In the genomic region with DNA sequence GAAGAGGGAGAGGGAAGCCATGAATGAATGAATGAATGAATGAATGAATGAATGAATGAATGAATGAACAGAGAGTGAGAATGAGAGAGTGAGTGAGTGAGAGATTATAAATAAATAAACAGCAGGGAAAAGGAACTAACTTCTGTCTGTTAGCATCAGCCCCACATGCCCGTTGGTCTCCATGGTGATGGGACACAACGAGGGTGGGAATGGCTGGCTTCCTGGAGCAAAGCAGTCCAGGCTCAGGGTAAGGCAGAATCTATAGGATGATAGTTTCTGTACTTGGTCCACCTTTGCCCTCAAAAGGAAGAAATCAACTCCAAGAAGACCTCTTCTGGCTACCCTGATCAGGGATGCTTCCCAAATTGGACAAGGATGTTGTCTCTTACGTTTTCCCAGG, we compare ENCODE assay signal across 23 mouse cellular contexts.
A peak's percentile ranks its signal among the peaks of the same experiment; 100 is the strongest.
DNase-seq lines count a peak whose midpoint lies in the region; ATAC-seq and TF ChIP-seq lines count a peak whose summit lies in the region.
"Had no signal": no experiment of that assay in that cellular context is flagged by ENCODE, and none has a peak within 500 bp of the region (broad histone marks: within the 10 kb centered on the region; RNA-seq: fewer than 3 reads in every experiment).

No protein-coding gene starts in this region.

- no peak for DNase-seq in hindbrain, embryonic 14.5 days (ENCODE audit: low spot score)
- DNase-seq in midbrain, embryonic 11.5 days (ENCODE audit: low spot score, missing footprints) = no peak
- peak; percentile 24 for DNase-seq in embryo, embryonic 10.5 days (ENCODE audit: low spot score)
- DNase-seq in midbrain, embryonic 14.5 days = peak; percentile 35
- DNase-seq in lung, adult 2 months = no peak
- DNase-seq: adrenal gland, postnatal 36 days; cerebellum, adult 11-12 months; cerebellum, postnatal 10 days; gastrocnemius, postnatal 36 days; heart, adult 2 months; heart, postnatal 14 days; kidney, postnatal 25 days; liver, embryonic 13.5 days; lung, embryonic 14.5 days; thymus, adult 2 months had no signal

- TF ChIP-seq CTCF in lung, adult 2 months (IDR thresholded peaks at IDR 0.05; ENCODE audit: insufficient read depth, low read length) = no peak

- H3K4me2 ChIP-seq in hindbrain, embryonic 14.5 days (replicated peaks) = no peak overlapping the region
- H3K4me2 ChIP-seq in hindbrain, embryonic 12.5 days (replicated peaks) = no peak overlapping the region
- no peak overlapping the region for H3K4me2 ChIP-seq in midbrain, embryonic 11.5 days
- no peak overlapping the region for H3K4me2 ChIP-seq in midbrain, embryonic 16.5 days (ENCODE audit: low read length)
- H3K4me2 ChIP-seq in midbrain, embryonic 14.5 days (ENCODE audit: low read length) = no peak overlapping the region
- H3K4me2 ChIP-seq: forebrain, embryonic 13.5 days; heart, embryonic 13.5 days; liver, embryonic 13.5 days; lung, embryonic 14.5 days; stomach, embryonic 15.5 days had no signal

- no peak overlapping the region for H3K4me3 ChIP-seq in hindbrain, embryonic 14.5 days (replicated peaks; ENCODE audit: low read length)
- H3K4me3 ChIP-seq in hindbrain, embryonic 12.5 days = no peak overlapping the region
- H3K4me3 ChIP-seq in midbrain, embryonic 11.5 days (ENCODE audit: low read depth, low read length) = no peak overlapping the region
- no peak overlapping the region for H3K4me3 ChIP-seq in midbrain, embryonic 16.5 days (ENCODE audit: low read depth, low read length)
- no peak overlapping the region for H3K4me3 ChIP-seq in midbrain, embryonic 14.5 days (replicated peaks; ENCODE audit: low read depth, low read length)
- no peak overlapping the region for H3K4me3 ChIP-seq in lung, adult 2 months (replicated peaks; ENCODE audit: extremely low read depth, low read depth, low read length)
- H3K4me3 ChIP-seq: forebrain, embryonic 13.5 days; heart, adult 2 months; heart, embryonic 13.5 days; left cerebral cortex, adult 2 months; liver, embryonic 13.5 days; megakaryocyte, embryonic 14.5 days; stomach, embryonic 15.5 days had no signal

- no peak overlapping the region for H3K27ac ChIP-seq in hindbrain, embryonic 14.5 days
- no peak overlapping the region for H3K27ac ChIP-seq in hindbrain, embryonic 12.5 days
- H3K27ac ChIP-seq in midbrain, embryonic 11.5 days (ENCODE audit: low read depth, low read length) = no peak overlapping the region
- no peak overlapping the region for H3K27ac ChIP-seq in midbrain, embryonic 16.5 days (ENCODE audit: low read length)
- no peak overlapping the region for H3K27ac ChIP-seq in midbrain, embryonic 14.5 days (replicated peaks; ENCODE audit: low read depth, low read length)
- H3K27ac ChIP-seq: forebrain, embryonic 13.5 days; heart, adult 2 months; heart, embryonic 13.5 days; left cerebral cortex, adult 2 months; liver, embryonic 13.5 days; stomach, embryonic 15.5 days had no signal

- peaks cover 2% of the 10 kb centered on the region for H3K27me3 ChIP-seq in hindbrain, embryonic 14.5 days (ENCODE audit: control insufficient read depth, insufficient read depth, low read length)
- peaks cover 24% of the 10 kb centered on the region for H3K27me3 ChIP-seq in hindbrain, embryonic 12.5 days
- no peaks in the 10 kb centered on the region for H3K27me3 ChIP-seq in midbrain, embryonic 11.5 days (ENCODE audit: control insufficient read depth, insufficient read depth, low read length)
- H3K27me3 ChIP-seq in midbrain, embryonic 16.5 days (ENCODE audit: control insufficient read depth, insufficient read depth, low read depth, low read length) = no peaks in the 10 kb centered on the region
- H3K27me3 ChIP-seq in midbrain, embryonic 14.5 days (ENCODE audit: control insufficient read depth, insufficient read depth, low read length) = no peaks in the 10 kb centered on the region
- H3K27me3 ChIP-seq: heart, embryonic 13.5 days; liver, embryonic 13.5 days; megakaryocyte, embryonic 14.5 days; stomach, embryonic 15.5 days had no signal

- no peaks in the 10 kb centered on the region for H3K36me3 ChIP-seq in hindbrain, embryonic 14.5 days (replicated peaks; ENCODE audit: control insufficient read depth, insufficient read depth)
- H3K36me3 ChIP-seq in hindbrain, embryonic 12.5 days = no peaks in the 10 kb centered on the region
- no peaks in the 10 kb centered on the region for H3K36me3 ChIP-seq in midbrain, embryonic 11.5 days (ENCODE audit: control insufficient read depth, insufficient read depth, low read length)
- H3K36me3 ChIP-seq in midbrain, embryonic 16.5 days (ENCODE audit: control insufficient read depth, insufficient read depth, low read length) = no peaks in the 10 kb centered on the region
- H3K36me3 ChIP-seq in midbrain, embryonic 14.5 days (ENCODE audit: control insufficient read depth, insufficient read depth, low read length) = no peaks in the 10 kb centered on the region
- H3K36me3 ChIP-seq: heart, embryonic 13.5 days; liver, embryonic 13.5 days; stomach, embryonic 15.5 days had no signal

- TF ChIP-seq POLR2A in lung, adult 2 months (IDR thresholded peaks at IDR 0.05; ENCODE audit: borderline replicate concordance, extremely low read depth, low read depth, low read length) = no peak

- no peaks in the 10 kb centered on the region for H3K4me1 ChIP-seq in hindbrain, embryonic 14.5 days (replicated peaks; ENCODE audit: control insufficient read depth, insufficient read depth, low read length)
- H3K4me1 ChIP-seq in hindbrain, embryonic 12.5 days = peaks cover 3% of the 10 kb centered on the region
- H3K4me1 ChIP-seq in midbrain, embryonic 11.5 days (ENCODE audit: control insufficient read depth, insufficient read depth, low read length) = peaks cover 7% of the 10 kb centered on the region; the same call in 1 of the 2 replicates
- H3K4me1 ChIP-seq in midbrain, embryonic 16.5 days (ENCODE audit: control insufficient read depth, insufficient read depth, low read length) = no peaks in the 10 kb centered on the region
- H3K4me1 ChIP-seq in midbrain, embryonic 14.5 days (ENCODE audit: control insufficient read depth, insufficient read depth, low read length) = no peaks in the 10 kb centered on the region
- H3K4me1 ChIP-seq in lung, adult 2 months (ENCODE audit: control insufficient read depth, insufficient read depth, low read length) = no peaks in the 10 kb centered on the region
- H3K4me1 ChIP-seq: heart, embryonic 13.5 days; liver, embryonic 13.5 days; megakaryocyte, embryonic 14.5 days; stomach, embryonic 15.5 days had no signal

- no peaks in the 10 kb centered on the region for H3K9me3 ChIP-seq in hindbrain, embryonic 14.5 days (ENCODE audit: control insufficient read depth, low read length)
- H3K9me3 ChIP-seq in hindbrain, embryonic 12.5 days (replicated peaks) = no peaks in the 10 kb centered on the region
- H3K9me3 ChIP-seq in midbrain, embryonic 11.5 days (ENCODE audit: control insufficient read depth, low read length) = no peaks in the 10 kb centered on the region
- no peaks in the 10 kb centered on the region for H3K9me3 ChIP-seq in midbrain, embryonic 16.5 days (replicated peaks; ENCODE audit: control insufficient read depth, low read length, poor library complexity, severe bottlenecking)
- H3K9me3 ChIP-seq in midbrain, embryonic 14.5 days (ENCODE audit: control insufficient read depth, low read length) = no peaks in the 10 kb centered on the region
- H3K9me3 ChIP-seq: forebrain, embryonic 13.5 days; heart, embryonic 13.5 days; liver, embryonic 13.5 days; stomach, embryonic 15.5 days had no signal

- WGBS in hindbrain, embryonic 14.5 days = 25% methylated on average over 3 of the region's 3 CpGs
- WGBS in hindbrain, embryonic 12.5 days = 37% methylated on average over 3 of the region's 3 CpGs
- WGBS in midbrain, embryonic 11.5 days = 24% methylated on average over 3 of the region's 3 CpGs
- WGBS in midbrain, embryonic 16.5 days = 23% methylated on average over 3 of the region's 3 CpGs
- 23% methylated on average over 3 of the region's 3 CpGs for WGBS in midbrain, embryonic 14.5 days
- 42% methylated on average over 3 of the region's 3 CpGs for WGBS in lung, adult 2 months

- H3K9ac ChIP-seq in hindbrain, embryonic 14.5 days = no peak overlapping the region
- H3K9ac ChIP-seq in hindbrain, embryonic 12.5 days = no peak overlapping the region
- H3K9ac ChIP-seq in midbrain, embryonic 11.5 days (ENCODE audit: low read length) = no peak overlapping the region
- H3K9ac ChIP-seq in midbrain, embryonic 16.5 days (ENCODE audit: low read depth, low read length) = no peak overlapping the region
- no peak overlapping the region for H3K9ac ChIP-seq in midbrain, embryonic 14.5 days (replicated peaks; ENCODE audit: low read length)
- H3K9ac ChIP-seq: forebrain, embryonic 13.5 days; heart, embryonic 13.5 days; liver, embryonic 13.5 days; lung, embryonic 14.5 days; stomach, embryonic 15.5 days had no signal

- ATAC-seq in hindbrain, embryonic 14.5 days (ENCODE audit: low FRiP score) = peak; percentile 65; the same call in 1 of the 2 replicates
- no peak; the same call in 1 of the 2 replicates for ATAC-seq in hindbrain, embryonic 12.5 days (ENCODE audit: low FRiP score)
- peak; percentile 61; the same call in 1 of the 2 replicates for ATAC-seq in midbrain, embryonic 11.5 days (ENCODE audit: low FRiP score)
- ATAC-seq in midbrain, embryonic 16.5 days = no peak
- no peak for ATAC-seq in midbrain, embryonic 14.5 days (ENCODE audit: low FRiP score, low TSS enrichment)
- ATAC-seq: forebrain, embryonic 13.5 days; intestine, postnatal 0 days had no signal

Comparison
In these comparisons a context has a peak if more than half of its experiments do, and no peak if none do; other contexts are left out.
1. ATAC-seq: peak in hindbrain, embryonic 14.5 days (single experiment) and midbrain, embryonic 11.5 days (single experiment); none in hindbrain, embryonic 12.5 days (single experiment), midbrain, embryonic 16.5 days (single experiment) and midbrain, embryonic 14.5 days (single experiment).
2. DNase-seq: peak in embryo, embryonic 10.5 days (single experiment) and midbrain, embryonic 14.5 days (single experiment); none in hindbrain, embryonic 14.5 days (single experiment), midbrain, embryonic 11.5 days (single experiment) and lung, adult 2 months (single experiment).